Mouse (Mus musculus) stomach, adult 2 months (tissue): ENCODE measurements around the gene Plscr4. TPM values are rescaled to one million over a fixed set of nuclear protein-coding genes. Genes with fewer than 3 reads are reported as not detected.

Source experiments
- polyA plus RNA-seq: library from polyadenylated mRNA; depleted of rRNA; stranded (reverse); fragments of >200 nt; gene quantifications from 2 replicates; pipeline ENCODE4 v1.2.3, GENCODE M21; 2012; rRNA removed

The Plscr4 gene
- 2.4 and 3.7 TPM in 2 replicates for polyA plus RNA-seq

DNA sequence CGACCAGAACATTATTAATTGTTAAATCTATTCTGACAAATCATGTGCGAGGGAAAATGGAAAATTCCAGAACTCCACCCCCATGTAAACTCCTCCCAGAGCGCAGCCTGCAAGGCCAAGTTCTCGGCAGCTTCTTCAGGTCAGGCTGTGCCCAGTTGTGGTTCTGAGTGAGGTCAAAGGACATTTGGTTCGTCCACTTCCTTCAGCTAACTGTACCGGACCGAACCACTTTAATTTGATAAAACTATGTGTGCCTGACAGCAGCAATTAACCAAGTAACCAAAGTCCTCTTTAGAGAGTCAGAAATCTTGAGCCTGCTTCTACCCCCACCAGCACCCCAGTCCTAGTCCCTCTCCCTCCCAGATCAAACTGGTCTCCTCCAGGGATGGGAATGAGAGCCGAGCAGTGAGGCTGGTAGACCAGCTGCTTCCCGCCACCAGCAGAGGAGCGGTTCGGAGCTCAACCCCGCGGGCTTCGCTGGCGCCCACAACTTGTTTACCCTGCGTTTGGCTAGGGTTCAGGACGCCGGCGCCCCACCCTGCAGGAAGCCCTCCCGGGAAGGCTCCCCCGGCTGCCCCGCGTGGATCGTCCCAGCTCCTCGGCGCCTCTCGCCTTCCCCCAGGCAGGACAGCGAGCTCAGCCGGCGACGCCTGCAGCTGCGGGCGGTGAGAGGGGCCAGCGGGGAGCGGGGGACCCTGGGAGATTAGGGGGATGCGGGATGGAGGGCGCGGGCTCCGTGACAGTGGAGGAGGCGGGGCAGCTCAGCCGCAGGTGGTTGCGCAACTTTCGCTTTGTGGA, at the start of gene Plscr4:
TSS of gene Plscr4 (plus strand) at position 113 of the 798 bp plus-strand sequence.

Other genes with a start within 250 kb of the Plscr4 start
- gene Plscr1, start 207.6 kb upstream of the Plscr4 start, polyA plus RNA-seq, result 16.2 and 17.1 TPM in 2 replicates
- 2.4 and 4.2 TPM in 2 replicates for gene Plscr2, start 181.8 kb upstream of the Plscr4 start, polyA plus RNA-seq
- gene 1700057G04Rik, start 148.0 kb upstream of the Plscr4 start, polyA plus RNA-seq, result not detected in 2 replicates
- gene Plod2, start 84.8 kb downstream of the Plscr4 start, polyA plus RNA-seq, result 2.2 and 2.4 TPM in 2 replicates